Mouse (Mus musculus) brain, embryonic 14.5 days (tissue): ENCODE results near the gene Rab42.

Experiments
- CTCF ChIP-seq: fragments of 200-500 bp; IDR thresholded peaks from 2 replicates; pipeline ENCODE4 v1.5.1; 2012; ENCODE audit warnings: inconsistent platforms, mild to moderate bottlenecking, moderate library complexity, borderline replicate concordance; ENCODE audit not compliant: insufficient read depth, insufficient read length; ENCODE audit errors: extremely low read depth
- POLR2A ChIP-seq: fragments of 200-500 bp; IDR thresholded peaks from 2 replicates; pipeline ENCODE4 v1.6.1; 2012; ENCODE audit warnings: mild to moderate bottlenecking, inconsistent platforms, borderline replicate concordance; ENCODE audit not compliant: poor library complexity, insufficient read depth, insufficient read length, severe bottlenecking; ENCODE audit errors: extremely low read depth

GRCm38 (mm10) chr4:132312627-132313026, 9.4 kb upstream of the Rab42 start:
- TF ChIP-seq CTCF: no peak
- no peak for TF ChIP-seq POLR2A
